Mouse (Mus musculus): ENCODE data around the gene Gm21870.
"Not testable (repeated sequence)": the region's sequence is repeated elsewhere in the genome, so short reads cannot be mapped to it uniquely, and the experiment has no call there.

Gm21870 gene

DNA sequence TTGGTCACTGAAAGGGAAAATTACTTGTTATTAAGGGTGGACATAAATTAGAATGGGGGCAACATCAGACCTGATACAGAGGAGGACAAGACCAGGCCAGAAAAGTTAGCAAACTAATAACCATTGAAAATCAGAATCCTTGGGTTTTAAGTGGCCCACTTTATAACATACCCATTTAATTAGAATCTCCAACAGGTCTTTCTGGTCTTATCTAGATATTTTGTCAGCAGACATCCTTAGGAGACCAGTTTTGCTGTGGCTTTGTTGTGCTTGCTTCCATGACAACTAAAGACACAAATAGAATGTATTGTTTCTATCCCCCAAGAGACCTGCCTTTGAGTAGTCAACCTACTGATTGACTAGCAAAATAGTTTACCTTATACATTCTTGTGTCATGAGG lies at the start of gene Gm21870:
Gene Gm21870, minus strand, starts transcription at position 101 of the 400 bp plus-strand sequence.
- not testable (repeated sequence) for DNase-seq (ENCODE audit: low spot score in 2 of 2)

DNA sequence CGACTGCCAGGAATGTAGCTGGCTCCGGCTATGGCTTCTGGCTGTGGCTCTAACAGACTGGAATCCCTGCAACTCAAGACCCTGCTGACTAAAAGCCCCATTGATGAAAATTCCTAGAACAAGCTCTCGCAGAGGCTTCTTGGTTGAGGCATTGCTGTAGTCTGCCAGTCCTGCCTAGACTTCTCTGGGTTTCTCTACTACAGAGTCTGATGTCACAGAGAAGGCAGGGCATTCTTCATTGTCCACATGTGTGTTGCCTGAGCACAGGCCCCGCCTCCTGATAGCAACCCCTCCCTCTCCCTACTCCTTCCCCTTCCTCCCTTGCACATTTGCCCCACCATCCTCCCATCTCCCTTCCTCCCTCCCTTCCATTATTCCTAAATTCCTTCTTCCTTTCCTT lies 30.2 kb downstream of the Gm21870 start, which contains the start of gene Btbd35f6:
Gene Btbd35f6, minus strand, starts transcription at position 101 of the 400 bp plus-strand sequence.
- DNase-seq (ENCODE audit: low spot score in 2 of 2), result not testable (repeated sequence)
